Mouse (Mus musculus): ENCODE measurements around the gene Kiss1.

- no peak for TF ChIP-seq CTCF (IDR thresholded peaks at IDR 0.05; ENCODE audit: borderline replicate concordance, insufficient read depth, low read depth, low read length)
- no peak for TF ChIP-seq POLR2A (IDR thresholded peaks at IDR 0.05; ENCODE audit: borderline replicate concordance, insufficient read depth, low read length)
Measured at GRCm38 (mm10) chr1:133366951-133367605, 45.4 kb downstream of the Kiss1 start.
